Mouse (Mus musculus) megakaryocyte, embryonic 14.5 days (primary cell): ENCODE measurements around the gene Tns4.

ENCODE experiments used
- FLI1 ChIP-seq: IDR thresholded peaks from 2 replicates; pipeline ENCODE4 v1.6.1; 2012; ENCODE audit warnings: low read length, inconsistent platforms, mixed read lengths
- GATA1 ChIP-seq: IDR thresholded peaks from 3 replicates; pipeline ENCODE4 v1.6.1; 2012; ENCODE audit warnings: mixed read lengths, low read length, inconsistent platforms, borderline replicate concordance

GRCm38 (mm10) chr11:99111155-99111554 lies 22.0 kb upstream of the Tns4 start:
- TF ChIP-seq FLI1, result no peak
- TF ChIP-seq GATA1, result no peak
